Mouse (Mus musculus) limb, embryonic 13.5 days (tissue): ENCODE data around the gene Sorbs1. TPM values are rescaled to one million over a fixed set of nuclear protein-coding genes. Genes with fewer than 3 reads are reported as not detected.

Experiments
- ATAC-seq: fragments of 200-750 bp; cut with Nextera tagmentation; 2 replicates; pipeline ENCODE4 v1.8.0; 2017; ENCODE audit warnings: low read depth, moderate number of reproducible peaks, moderate TSS enrichment; ENCODE audit not compliant: low FRiP score
- H3K27ac ChIP-seq: fragments of 300-500 bp; sonication (generic); 2 replicates; pipeline ENCODE4 v1.5.1; 2015; ENCODE audit warnings: inconsistent platforms, mild to moderate bottlenecking, moderate library complexity
- H3K27me3 ChIP-seq: fragments of 300-500 bp; sonication (generic); 2 replicates; pipeline ENCODE4 v1.6.1; 2015; ENCODE audit warnings: mild to moderate bottlenecking, inconsistent platforms
- H3K36me3 ChIP-seq: fragments of 300-500 bp; sonication (generic); 2 replicates; pipeline ENCODE4 v1.6.1; 2015; ENCODE audit warnings: inconsistent platforms, mild to moderate bottlenecking, moderate library complexity
- H3K4me1 ChIP-seq: fragments of 300-500 bp; sonication (generic); 2 replicates; pipeline ENCODE4 v1.6.1; 2015; ENCODE audit warnings: inconsistent platforms
- H3K4me2 ChIP-seq: fragments of 300-500 bp; sonication (generic); replicated peaks from 2 replicates; pipeline ENCODE4 v1.6.1; 2015; ENCODE audit warnings: inconsistent platforms, mild to moderate bottlenecking, moderate library complexity
- H3K4me3 ChIP-seq: fragments of 300-500 bp; sonication (generic); 2 replicates; pipeline ENCODE4 v1.5.1; 2015; ENCODE audit warnings: moderate library complexity, mild to moderate bottlenecking, inconsistent platforms
- H3K9ac ChIP-seq: fragments of 300-500 bp; sonication (generic); 2 replicates; pipeline ENCODE4 v1.6.1; 2015; ENCODE audit warnings: mild to moderate bottlenecking, inconsistent platforms
- H3K9me3 ChIP-seq: fragments of 300-500 bp; sonication (generic); 2 replicates; pipeline ENCODE4 v1.6.1; 2016; ENCODE audit warnings: inconsistent platforms
- WGBS: fragments of 180-500 bp; shearing (Covaris S2); methylation state at CpG from one replicate; pipeline ENCODE4 v1.1.7; 2015; 5-methylcytosine and 5-hydroxymethylcytosine counted together
- polyA plus RNA-seq: library from polyadenylated mRNA; unstranded; fragments of >200 nt; fragmentation: Nextera tagmentation; extraction: Ambion mirVana; gene quantifications from 2 replicates; pipeline ENCODE4 v1.2.1, GENCODE M21; 2015

Sorbs1 gene
- polyA plus RNA-seq, 1 experiment from 2014 or later = 52.2 TPM

DNA sequence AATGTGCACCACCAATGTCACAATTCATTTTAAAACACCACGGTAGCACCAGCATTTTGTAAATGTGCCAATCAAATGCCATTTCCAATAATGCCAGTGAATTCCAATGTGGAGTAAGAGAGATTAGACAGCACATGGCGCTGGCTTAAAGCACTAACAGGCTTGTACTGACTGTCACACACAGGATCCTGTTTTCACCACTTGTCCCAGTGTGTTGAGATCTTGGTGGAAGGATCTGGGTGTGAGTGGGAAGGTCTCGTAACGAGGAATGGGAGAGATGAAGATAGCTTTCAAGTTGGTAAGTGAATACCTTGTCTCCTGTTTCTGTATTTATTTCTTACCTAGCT, 215.8 kb downstream of the Sorbs1 start:
- Histone ChIP-seq H3K9ac (no peak overlapping the region), H3K27me3 (no peaks in the 10 kb centered on the region), H3K4me1 (peaks cover 9% of the 10 kb centered on the region), H3K4me2 (no peak overlapping the region), H3K36me3 (no peaks in the 10 kb centered on the region; the same call in 1 of the 2 replicates), H3K4me3 (no peak overlapping the region), H3K27ac (no peak overlapping the region), H3K9me3 (no peaks in the 10 kb centered on the region)
- no peak for ATAC-seq
- WGBS = 83% methylated on average over 4 of the region's 4 CpGs

GRCm38 (mm10) chr19:40297078-40297797, 216.3 kb downstream of the Sorbs1 start:
- no peaks in the 10 kb centered on the region for H3K27me3 ChIP-seq
- peaks cover 9% of the 10 kb centered on the region for H3K4me1 ChIP-seq
- H3K9me3 ChIP-seq = no peaks in the 10 kb centered on the region
- H3K4me3 ChIP-seq = no peak overlapping the region
- 84% methylated on average over 7 of the region's 7 CpGs for WGBS
- H3K36me3 ChIP-seq = no peaks in the 10 kb centered on the region; the same call in 1 of the 2 replicates
- H3K27ac ChIP-seq = no peak overlapping the region
- ATAC-seq = no peak
- no peak overlapping the region for H3K9ac ChIP-seq
- no peak overlapping the region for H3K4me2 ChIP-seq

DNA sequence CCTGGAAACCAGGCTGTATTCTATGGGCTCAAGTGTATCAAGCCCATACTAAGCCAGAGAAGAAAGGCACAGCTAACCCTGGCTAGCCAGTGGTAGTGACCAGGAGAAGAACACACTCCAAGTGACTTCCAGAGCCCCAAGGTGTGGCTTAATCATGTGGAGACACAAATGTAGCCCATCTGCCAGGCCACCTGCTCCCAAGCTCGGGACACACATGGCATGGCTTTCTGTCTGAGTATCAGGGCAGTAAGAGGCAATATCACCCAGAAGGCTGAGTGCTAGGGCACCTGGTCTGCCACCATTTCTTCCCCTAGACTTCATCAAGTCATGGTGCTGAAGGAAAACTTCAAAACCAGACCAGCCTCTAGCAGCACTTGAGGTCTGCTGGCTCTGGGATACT, 219.3 kb downstream of the Sorbs1 start:
- H3K27ac ChIP-seq = no peak overlapping the region
- 54% methylated on average over 1 of the region's 1 CpGs for WGBS
- no peak for ATAC-seq
- no peaks in the 10 kb centered on the region for H3K9me3 ChIP-seq
- no peaks in the 10 kb centered on the region for H3K27me3 ChIP-seq
- H3K36me3 ChIP-seq = no peaks in the 10 kb centered on the region; the same call in 1 of the 2 replicates
- no peak overlapping the region for H3K9ac ChIP-seq
- no peak overlapping the region for H3K4me2 ChIP-seq
- peaks cover 2% of the 10 kb centered on the region for H3K4me1 ChIP-seq
- H3K4me3 ChIP-seq = no peak overlapping the region

DNA sequence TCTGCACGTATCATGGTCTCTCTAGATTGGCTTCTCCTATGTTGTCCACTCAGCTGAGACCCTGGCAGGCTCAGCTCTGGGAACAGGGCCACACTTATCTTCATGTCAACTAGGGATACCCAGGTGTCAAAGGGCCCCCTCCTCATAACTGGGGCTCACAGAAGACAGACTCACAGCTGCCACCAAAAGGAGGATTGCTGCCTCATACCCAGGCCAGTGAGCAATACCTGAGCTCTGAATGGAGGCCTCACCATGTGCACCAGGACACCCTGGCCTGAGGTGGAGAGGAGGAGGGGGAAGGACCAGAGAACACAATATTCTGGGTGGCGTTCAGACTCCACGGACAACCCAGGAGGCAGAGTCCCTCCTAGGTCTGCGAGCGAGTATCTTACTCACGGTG, 219.8 kb downstream of the Sorbs1 start:
- Histone ChIP-seq H3K4me3 (no peak overlapping the region), H3K36me3 (no peaks in the 10 kb centered on the region; the same call in 1 of the 2 replicates), H3K9me3 (no peaks in the 10 kb centered on the region), H3K4me1 (no peaks in the 10 kb centered on the region), H3K27me3 (no peaks in the 10 kb centered on the region), H3K4me2 (no peak overlapping the region), H3K9ac (no peak overlapping the region), H3K27ac (no peak overlapping the region)
- WGBS = 94% methylated on average over 6 of the region's 6 CpGs
- no peak for ATAC-seq

DNA sequence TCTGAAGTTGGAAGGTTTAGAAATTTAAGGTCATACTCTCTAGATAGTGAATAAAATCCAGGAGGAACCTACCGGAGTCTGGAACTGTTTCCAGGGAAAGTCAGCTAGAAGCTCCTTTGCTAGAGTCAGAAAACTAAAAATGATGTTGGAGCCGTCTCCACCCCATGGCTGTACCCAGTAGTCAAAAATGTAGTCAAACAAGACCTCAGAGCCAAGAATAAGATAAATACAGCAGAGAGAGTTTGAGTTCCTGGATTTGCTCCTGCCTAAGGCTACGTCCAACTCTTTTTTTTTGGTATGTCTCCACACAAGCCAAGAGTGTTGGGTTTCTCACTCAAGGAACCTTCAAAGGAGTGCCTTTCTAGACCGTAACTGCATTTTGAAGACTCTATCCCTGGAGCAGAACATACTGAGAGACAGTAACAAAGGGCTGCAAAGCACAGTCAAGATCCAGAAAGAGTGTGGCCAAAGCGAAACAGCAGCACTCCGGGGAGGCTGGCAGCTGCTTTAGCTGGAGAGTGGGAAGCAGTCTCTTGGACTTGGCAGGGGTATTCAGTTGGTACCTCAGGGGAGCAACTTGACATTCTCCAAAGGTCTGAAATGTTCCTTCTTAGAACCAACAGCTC, 223.4 kb downstream of the Sorbs1 start:
- Histone ChIP-seq H3K27me3 (no peaks in the 10 kb centered on the region), H3K27ac (no peak overlapping the region), H3K4me3 (no peak overlapping the region), H3K9ac (no peak overlapping the region), H3K4me1 (no peaks in the 10 kb centered on the region), H3K9me3 (no peaks in the 10 kb centered on the region), H3K36me3 (no peaks in the 10 kb centered on the region; the same call in 1 of the 2 replicates), H3K4me2 (no peak overlapping the region)
- no peak for ATAC-seq
- 79% methylated on average over 6 of the region's 6 CpGs for WGBS

GRCm38 (mm10) chr19:40288415-40288814, 225.2 kb downstream of the Sorbs1 start:
- Histone ChIP-seq H3K4me3 (no peak overlapping the region), H3K4me1 (no peaks in the 10 kb centered on the region), H3K27me3 (no peaks in the 10 kb centered on the region), H3K36me3 (no peaks in the 10 kb centered on the region), H3K4me2 (no peak overlapping the region), H3K27ac (no peak overlapping the region), H3K9me3 (no peaks in the 10 kb centered on the region), H3K9ac (no peak overlapping the region)
- 85% methylated on average over 9 of the region's 9 CpGs for WGBS
- ATAC-seq = no peak

DNA sequence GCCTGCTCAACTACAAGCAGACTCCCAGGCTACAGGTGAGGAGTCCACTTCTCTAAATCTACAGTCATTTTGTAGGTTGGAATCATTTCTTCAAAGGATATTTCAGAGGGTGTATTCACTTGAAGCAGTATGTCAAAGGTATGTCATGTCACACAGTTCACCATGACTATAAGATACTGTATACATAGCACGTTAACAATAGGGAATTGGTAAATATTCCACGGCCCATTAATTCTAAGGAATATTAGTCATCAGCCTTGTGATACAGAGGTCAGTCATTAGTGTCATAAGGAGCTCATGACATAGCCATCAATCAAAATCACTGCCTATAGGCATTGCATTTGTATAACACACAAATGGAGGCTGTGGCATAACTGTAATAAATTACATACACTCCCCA, 228.9 kb downstream of the Sorbs1 start:
- Histone ChIP-seq H3K27me3 (no peaks in the 10 kb centered on the region), H3K4me1 (no peaks in the 10 kb centered on the region), H3K27ac (no peak overlapping the region), H3K4me3 (no peak overlapping the region), H3K9me3 (0 out of 2 replicates have a peak, but pooled peaks cover 8% of the 10 kb centered on the region), H3K4me2 (no peak overlapping the region), H3K36me3 (no peaks in the 10 kb centered on the region), H3K9ac (no peak overlapping the region)
- WGBS = 82% methylated on average over 2 of the region's 2 CpGs
- ATAC-seq = no peak

DNA sequence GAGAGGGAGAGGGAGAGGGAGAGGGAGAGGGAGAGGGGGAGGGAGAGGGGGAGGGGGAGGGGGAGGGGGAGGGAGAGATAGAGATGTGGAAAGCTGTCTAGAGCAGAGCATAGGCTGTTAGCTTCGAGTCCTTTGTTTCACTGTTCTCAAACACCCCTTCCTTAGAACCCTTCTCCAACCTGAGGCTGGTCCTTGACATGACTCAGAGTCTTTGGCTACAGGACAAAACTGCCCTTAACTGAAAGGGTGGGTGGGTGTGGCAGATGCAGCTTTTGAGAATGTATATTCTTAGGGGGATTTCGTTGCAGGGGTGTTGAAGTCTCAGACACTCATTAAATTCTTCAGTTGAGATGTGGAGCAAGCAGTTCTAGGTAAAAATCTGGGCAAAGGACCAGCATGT, 230.2 kb downstream of the Sorbs1 start:
- H3K4me3 ChIP-seq = no peak overlapping the region
- 0 out of 2 replicates have a peak, but pooled peaks cover 8% of the 10 kb centered on the region for H3K9me3 ChIP-seq
- H3K4me1 ChIP-seq = no peaks in the 10 kb centered on the region
- 55% methylated on average over 2 of the region's 2 CpGs for WGBS
- H3K27ac ChIP-seq = no peak overlapping the region
- H3K36me3 ChIP-seq = no peaks in the 10 kb centered on the region
- H3K27me3 ChIP-seq = no peaks in the 10 kb centered on the region
- ATAC-seq = no peak
- no peak overlapping the region for H3K9ac ChIP-seq
- H3K4me2 ChIP-seq = no peak overlapping the region

GRCm38 (mm10) chr19:40278372-40279023, 235.1 kb downstream of the Sorbs1 start:
- H3K4me2 ChIP-seq = no peak overlapping the region
- H3K4me3 ChIP-seq = no peak overlapping the region
- H3K9ac ChIP-seq = no peak overlapping the region
- no peak for ATAC-seq
- no peak overlapping the region for H3K27ac ChIP-seq
- H3K36me3 ChIP-seq = no peaks in the 10 kb centered on the region
- no peaks in the 10 kb centered on the region for H3K4me1 ChIP-seq
- H3K27me3 ChIP-seq = no peaks in the 10 kb centered on the region
- 78% methylated on average over 8 of the region's 8 CpGs for WGBS
- 0 out of 2 replicates have a peak, but pooled peaks cover 8% of the 10 kb centered on the region for H3K9me3 ChIP-seq

- Histone ChIP-seq H3K9ac (no peak overlapping the region), H3K27me3 (peaks cover 9% of the 10 kb centered on the region), H3K36me3 (no peaks in the 10 kb centered on the region), H3K4me3 (no peak overlapping the region), H3K27ac (no peak overlapping the region), H3K4me1 (no peaks in the 10 kb centered on the region), H3K9me3 (0 out of 2 replicates have a peak, but pooled peaks cover 8% of the 10 kb centered on the region), H3K4me2 (no peak overlapping the region)
- WGBS = 83% methylated on average over 8 of the region's 8 CpGs
- no peak for ATAC-seq
These were observed 236.1 kb downstream of the Sorbs1 start for GRCm38 (mm10) chr19:40277494-40277893.

GRCm38 (mm10) chr19:40275401-40276188, 238.0 kb downstream of the Sorbs1 start:
- Histone ChIP-seq H3K9ac (no peak overlapping the region), H3K4me3 (no peak overlapping the region), H3K9me3 (no peaks in the 10 kb centered on the region), H3K27me3 (peaks cover 28% of the 10 kb centered on the region), H3K27ac (no peak overlapping the region), H3K4me2 (no peak overlapping the region), H3K4me1 (no peaks in the 10 kb centered on the region), H3K36me3 (no peaks in the 10 kb centered on the region)
- 86% methylated on average over 14 of the region's 14 CpGs for WGBS
- no peak for ATAC-seq

DNA sequence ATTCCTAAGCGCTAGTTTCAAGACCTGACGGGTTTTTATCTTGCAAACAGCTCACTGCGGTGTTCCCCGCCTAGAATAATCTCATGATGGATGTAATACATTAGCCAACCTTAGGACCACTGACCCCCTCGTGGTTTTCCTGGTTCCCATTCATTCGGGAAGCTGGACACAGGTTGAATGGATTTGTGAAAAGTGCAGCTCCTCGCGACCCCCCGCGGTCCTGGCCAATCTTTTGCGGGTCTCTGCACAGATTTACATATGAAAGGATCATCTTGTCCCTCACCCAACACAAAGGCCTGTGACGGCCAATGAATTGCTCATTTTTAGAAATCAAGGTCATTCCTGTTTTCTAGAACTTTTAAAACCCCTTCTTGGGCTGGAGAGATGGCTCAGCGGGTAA, 240.9 kb downstream of the Sorbs1 start:
- Histone ChIP-seq H3K36me3 (no peaks in the 10 kb centered on the region), H3K9me3 (no peaks in the 10 kb centered on the region), H3K4me2 (no peak overlapping the region), H3K4me3 (no peak overlapping the region), H3K9ac (no peak overlapping the region), H3K27me3 (peaks cover 47% of the 10 kb centered on the region), H3K27ac (no peak overlapping the region), H3K4me1 (no peaks in the 10 kb centered on the region)
- no peak for ATAC-seq
- WGBS = 50% methylated on average over 13 of the region's 13 CpGs
